Mouse (Mus musculus) heart, embryonic 12.5 days (tissue): Measurements from ENCODE around the gene Nectin4. TPM values are rescaled to one million over a fixed set of nuclear protein-coding genes. Genes with fewer than 3 reads are reported as not detected.

ENCODE experiments used
- ATAC-seq: fragments of 200-750 bp; cut with Nextera tagmentation; 2 replicates; pipeline ENCODE4 v1.8.0; 2017; ENCODE audit warnings: moderate TSS enrichment, moderate library complexity; ENCODE audit not compliant: insufficient number of reproducible peaks, low FRiP score
- H3K27ac ChIP-seq: fragments of 300-500 bp; sonication (generic); 2 replicates; pipeline ENCODE4 v1.5.1; 2016; ENCODE audit warnings: mild to moderate bottlenecking, moderate library complexity; ENCODE audit not compliant: poor library complexity, severe bottlenecking
- H3K27me3 ChIP-seq: fragments of 300-500 bp; sonication (generic); replicated peaks from 2 replicates; pipeline ENCODE4 v1.6.1; 2016; ENCODE audit warnings: mild to moderate bottlenecking, moderate library complexity
- H3K36me3 ChIP-seq: fragments of 300-500 bp; sonication (generic); 2 replicates; pipeline ENCODE4 v1.6.1; 2016; ENCODE audit warnings: mild to moderate bottlenecking, moderate library complexity
- H3K4me1 ChIP-seq: fragments of 300-500 bp; sonication (generic); replicated peaks from 2 replicates; pipeline ENCODE4 v1.6.1; 2016; ENCODE audit warnings: mild to moderate bottlenecking
- H3K4me2 ChIP-seq: fragments of 300-500 bp; sonication (generic); 2 replicates; pipeline ENCODE4 v1.6.1; 2016; ENCODE audit warnings: mild to moderate bottlenecking, moderate library complexity
- H3K4me3 ChIP-seq: fragments of 300-500 bp; sonication (generic); 2 replicates; pipeline ENCODE4 v1.5.1; 2016; ENCODE audit warnings: mild to moderate bottlenecking
- H3K9ac ChIP-seq: fragments of 300-500 bp; sonication (generic); 2 replicates; pipeline ENCODE4 v1.6.1; 2016; ENCODE audit warnings: mild to moderate bottlenecking, moderate library complexity
- H3K9me3 ChIP-seq: fragments of 300-500 bp; sonication (generic); replicated peaks from 2 replicates; pipeline ENCODE4 v1.6.1; 2016; ENCODE audit warnings: mild to moderate bottlenecking, moderate library complexity
- WGBS: fragments of 180-500 bp; shearing (Covaris S2); methylation state at CpG from one replicate; pipeline ENCODE4 v1.1.7; 2016; 5-methylcytosine and 5-hydroxymethylcytosine counted together
- polyA plus RNA-seq: library from polyadenylated mRNA; unstranded; fragments of >200 nt; fragmentation: Nextera tagmentation; extraction: Ambion mirVana; gene quantifications from 2 replicates; pipeline ENCODE4 v1.2.1, GENCODE M21; 2016

The Nectin4 gene
- polyA plus RNA-seq, 1 experiment from 2014 or later, result 0.52 TPM

DNA sequence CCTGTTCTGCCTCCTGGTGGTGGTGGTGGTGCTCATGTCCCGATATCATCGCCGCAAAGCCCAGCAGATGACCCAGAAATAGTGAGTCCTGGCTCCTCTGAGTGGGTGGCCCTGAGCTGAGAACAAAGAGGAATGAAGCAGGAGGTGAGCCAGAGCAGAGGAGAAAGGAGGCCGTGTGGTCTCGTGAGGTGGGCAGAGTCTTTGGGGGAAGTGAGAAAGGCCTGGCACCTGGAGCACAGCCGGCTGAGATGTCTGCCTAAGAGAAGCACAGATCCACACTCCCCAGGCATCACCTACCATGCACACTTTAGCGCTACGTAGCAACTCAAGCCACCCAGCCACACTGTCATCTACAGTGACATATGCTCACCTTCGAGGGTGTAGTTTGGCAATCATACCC is 15.3 kb downstream of the Nectin4 start:
- H3K9me3 ChIP-seq, result no peaks in the 10 kb centered on the region
- ATAC-seq, result no peak
- no peak overlapping the region for H3K27ac ChIP-seq
- H3K4me2 ChIP-seq, result no peak overlapping the region
- no peaks in the 10 kb centered on the region for H3K36me3 ChIP-seq
- 55% methylated on average over 9 of the region's 9 CpGs for WGBS
- H3K27me3 ChIP-seq, result peaks cover 40% of the 10 kb centered on the region
- H3K4me1 ChIP-seq, result peaks cover 2% of the 10 kb centered on the region
- H3K4me3 ChIP-seq, result no peak overlapping the region
- no peak overlapping the region for H3K9ac ChIP-seq

GRCm38 (mm10) chr1:171387099-171387498 is 17.2 kb downstream of the Nectin4 start:
- H3K4me1 ChIP-seq, result no peaks in the 10 kb centered on the region; the same call in 1 of the 2 replicates
- no peaks in the 10 kb centered on the region for H3K9me3 ChIP-seq
- H3K36me3 ChIP-seq, result no peaks in the 10 kb centered on the region
- H3K4me3 ChIP-seq, result peak overlapping the region; percentile 25
- no peak overlapping the region for H3K9ac ChIP-seq
- H3K27me3 ChIP-seq, result peaks cover 24% of the 10 kb centered on the region
- no peak overlapping the region for H3K27ac ChIP-seq
- 16% methylated on average over 6 of the region's 6 CpGs for WGBS
- no peak for ATAC-seq
- peak overlapping the region; percentile 63 for H3K4me2 ChIP-seq

- H3K9ac ChIP-seq, result no peak within 1 kb of the TSS
- no peak within 1 kb of the TSS for H3K4me3 ChIP-seq
- no peaks in the 10 kb centered on the region for H3K36me3 ChIP-seq
- no peak within 1 kb of the TSS for H3K4me2 ChIP-seq
- H3K4me1 ChIP-seq, result no peaks in the 10 kb centered on the region; the same call in 1 of the 2 replicates
- ATAC-seq, result no peak
- no peaks in the 10 kb centered on the region for H3K9me3 ChIP-seq
- 66% methylated on average over 15 of the region's 15 CpGs for WGBS
- peaks cover 21% of the 10 kb centered on the region for H3K27me3 ChIP-seq
- no peak within 1 kb of the TSS for H3K27ac ChIP-seq
Observed at GRCm38 (mm10) chr1:171388376-171389102, 18.6 kb downstream of the Nectin4 start, which contains the start of gene Arhgap30. Gene Arhgap30 (plus strand): TSS chr1:171388954.

- Histone ChIP-seq H3K4me3 (no peak overlapping the region), H3K27me3 (peaks cover 13% of the 10 kb centered on the region), H3K9me3 (no peaks in the 10 kb centered on the region), H3K9ac (no peak overlapping the region), H3K4me1 (no peaks in the 10 kb centered on the region; the same call in 1 of the 2 replicates), H3K4me2 (no peak overlapping the region), H3K27ac (no peak overlapping the region), H3K36me3 (no peaks in the 10 kb centered on the region)
- WGBS, result 75% methylated on average over 4 of the region's 4 CpGs
- no peak for ATAC-seq
Observed at GRCm38 (mm10) chr1:171390101-171390500, 20.2 kb downstream of the Nectin4 start.

GRCm38 (mm10) chr1:171401821-171402220 is 31.9 kb downstream of the Nectin4 start:
- 0 out of 2 replicates have a peak, but pooled peaks cover 4% of the 10 kb centered on the region for H3K27me3 ChIP-seq
- H3K27ac ChIP-seq, result no peak overlapping the region
- H3K36me3 ChIP-seq, result no peaks in the 10 kb centered on the region
- no peak overlapping the region for H3K4me2 ChIP-seq
- H3K4me3 ChIP-seq, result no peak overlapping the region
- WGBS, result 73% methylated on average over 4 of the region's 4 CpGs
- ATAC-seq, result no peak
- H3K9me3 ChIP-seq, result no peaks in the 10 kb centered on the region
- no peak overlapping the region for H3K9ac ChIP-seq
- no peaks in the 10 kb centered on the region for H3K4me1 ChIP-seq

DNA sequence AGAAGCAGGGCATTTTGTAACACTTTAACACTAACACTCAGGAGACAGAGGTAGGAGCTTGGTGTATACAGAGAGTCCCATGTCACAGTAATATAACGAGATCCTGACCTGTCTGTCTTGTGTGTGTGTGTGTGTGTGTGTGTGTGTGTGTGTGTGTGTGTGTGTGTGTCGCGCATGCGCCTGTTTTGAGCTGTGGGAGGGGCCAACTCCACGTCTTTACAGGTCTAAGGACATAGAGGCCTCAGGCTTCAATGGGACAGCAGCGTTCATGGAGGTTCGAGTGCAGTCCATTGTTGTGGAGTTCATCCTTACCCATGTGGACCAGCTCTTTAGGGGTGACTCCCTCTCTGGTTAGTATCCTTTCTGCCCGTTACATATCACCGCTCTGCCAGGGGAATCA is 33.1 kb downstream of the Nectin4 start:
- no peak overlapping the region for H3K27ac ChIP-seq
- H3K4me3 ChIP-seq, result no peak overlapping the region
- H3K36me3 ChIP-seq, result no peaks in the 10 kb centered on the region
- no peaks in the 10 kb centered on the region for H3K4me1 ChIP-seq
- no peak overlapping the region for H3K4me2 ChIP-seq
- ATAC-seq, result no peak
- H3K9me3 ChIP-seq, result no peaks in the 10 kb centered on the region
- H3K27me3 ChIP-seq, result peaks cover 7% of the 10 kb centered on the region; the same call in 1 of the 2 replicates
- 81% methylated on average over 9 of the region's 9 CpGs for WGBS
- H3K9ac ChIP-seq, result no peak overlapping the region

- 63% methylated on average over 5 of the region's 5 CpGs for WGBS
- Histone ChIP-seq H3K27me3 (peaks cover 18% of the 10 kb centered on the region; the same call in 1 of the 2 replicates), H3K9me3 (no peaks in the 10 kb centered on the region), H3K4me2 (no peak overlapping the region), H3K27ac (no peak overlapping the region), H3K9ac (no peak overlapping the region), H3K36me3 (no peaks in the 10 kb centered on the region), H3K4me1 (no peaks in the 10 kb centered on the region; the same call in 1 of the 2 replicates), H3K4me3 (no peak overlapping the region)
- ATAC-seq, result no peak
Observed at GRCm38 (mm10) chr1:171407263-171407662, 37.4 kb downstream of the Nectin4 start.

GRCm38 (mm10) chr1:171410231-171410630 is 40.3 kb downstream of the Nectin4 start:
- H3K9me3 ChIP-seq, result no peaks in the 10 kb centered on the region
- H3K9ac ChIP-seq, result no peak overlapping the region
- 75% methylated on average over 1 of the region's 1 CpGs for WGBS
- H3K27ac ChIP-seq, result no peak overlapping the region
- H3K4me1 ChIP-seq, result peaks cover 17% of the 10 kb centered on the region
- H3K36me3 ChIP-seq, result peaks cover 4% of the 10 kb centered on the region
- no peak for ATAC-seq
- H3K4me2 ChIP-seq, result no peak overlapping the region
- no peak overlapping the region for H3K4me3 ChIP-seq
- peaks cover 18% of the 10 kb centered on the region; the same call in 1 of the 2 replicates for H3K27me3 ChIP-seq

DNA sequence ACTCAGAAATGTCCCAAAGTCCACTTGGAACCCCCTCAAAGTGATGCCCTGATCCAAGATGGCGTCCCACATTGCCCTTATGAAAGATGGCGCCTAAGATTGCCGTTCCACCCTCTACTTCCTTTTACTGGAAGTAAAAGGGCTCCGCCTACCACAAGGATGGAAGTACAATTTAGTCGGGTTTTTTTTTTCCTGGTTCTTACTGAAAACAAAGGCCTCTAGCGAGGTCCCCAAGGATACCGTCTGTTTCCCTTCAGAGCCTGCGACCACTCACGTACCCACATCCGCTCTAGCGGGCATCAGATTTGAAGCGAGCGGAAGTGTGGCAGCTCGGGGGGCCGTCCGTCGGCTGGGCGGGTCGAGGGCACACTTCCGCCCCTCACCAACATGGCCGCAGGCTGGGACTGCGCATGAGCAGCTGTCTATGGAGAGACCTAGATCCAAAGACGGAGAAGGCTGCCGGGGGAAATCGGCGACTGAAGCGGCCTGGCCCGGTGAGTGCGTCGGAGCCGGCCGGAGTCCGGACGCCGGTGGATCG is 41.1 kb downstream of the Nectin4 start, which contains the start of gene Usf1:
Gene Usf1 (plus strand): TSS at position 367 of the 538 bp plus-strand sequence.
- Histone ChIP-seq H3K9ac (peak within 1 kb of the TSS; percentile 95), H3K36me3 (peaks cover 11% of the 10 kb centered on the region), H3K4me1 (peaks cover 17% of the 10 kb centered on the region), H3K9me3 (no peaks in the 10 kb centered on the region), H3K27me3 (peaks cover 18% of the 10 kb centered on the region; the same call in 1 of the 2 replicates), H3K27ac (peak within 1 kb of the TSS; percentile 85), H3K4me2 (peak within 1 kb of the TSS; percentile 77), H3K4me3 (peak within 1 kb of the TSS; percentile 83)
- peak; percentile 96 for ATAC-seq
- under 1% methylated on average over 36 of the region's 36 CpGs for WGBS

DNA sequence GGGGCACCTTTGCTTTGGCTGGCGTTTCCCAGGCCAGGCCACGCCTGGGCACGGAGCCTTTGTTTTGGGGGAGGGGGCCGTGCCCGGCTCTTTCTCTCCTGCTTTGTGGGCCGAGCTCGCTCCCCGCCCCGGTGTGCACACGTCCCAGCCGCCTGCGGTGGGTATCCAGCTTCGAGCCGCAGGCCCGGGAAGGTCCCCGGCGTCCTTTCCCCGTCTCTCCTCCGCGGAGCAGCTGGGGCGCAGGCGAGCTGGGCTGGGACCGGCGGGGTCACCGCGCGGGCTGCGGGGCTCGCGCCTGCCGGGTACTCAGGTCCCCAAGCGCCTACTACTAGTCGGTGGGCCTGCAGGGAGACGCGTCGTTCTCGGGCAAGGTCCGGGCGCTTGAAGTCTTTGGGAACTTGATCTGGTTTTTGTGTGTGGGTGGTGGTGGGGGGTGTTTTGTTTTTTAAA is 41.6 kb downstream of the Nectin4 start:
- ATAC-seq, result peak; percentile 67
- H3K27ac ChIP-seq, result peak overlapping the region; percentile 85
- H3K4me3 ChIP-seq, result peak overlapping the region; percentile 83
- no peaks in the 10 kb centered on the region for H3K9me3 ChIP-seq
- peaks cover 16% of the 10 kb centered on the region for H3K36me3 ChIP-seq
- peak overlapping the region; percentile 77 for H3K4me2 ChIP-seq
- H3K4me1 ChIP-seq, result peaks cover 17% of the 10 kb centered on the region
- WGBS, result 0% methylated on average over 38 of the region's 39 CpGs
- H3K27me3 ChIP-seq, result peaks cover 18% of the 10 kb centered on the region; the same call in 1 of the 2 replicates
- H3K9ac ChIP-seq, result peak overlapping the region; percentile 95

GRCm38 (mm10) chr1:171412001-171412441 is 42.1 kb downstream of the Nectin4 start:
- H3K27ac ChIP-seq, result peak overlapping the region; percentile 85
- 2% methylated on average over 20 of the region's 20 CpGs for WGBS
- peak overlapping the region; percentile 83 for H3K4me3 ChIP-seq
- H3K27me3 ChIP-seq, result peaks cover 18% of the 10 kb centered on the region; the same call in 1 of the 2 replicates
- peak overlapping the region; percentile 77 for H3K4me2 ChIP-seq
- H3K36me3 ChIP-seq, result peaks cover 21% of the 10 kb centered on the region
- H3K9me3 ChIP-seq, result no peaks in the 10 kb centered on the region
- H3K4me1 ChIP-seq, result peaks cover 17% of the 10 kb centered on the region
- ATAC-seq, result peak; percentile 24; the same call in 1 of the 2 replicates
- peak overlapping the region; percentile 95 for H3K9ac ChIP-seq
